Mouse (Mus musculus): ENCODE measurements at regions not wholly inside any gene's neighbourhood (a gene's known extent, or its start where the extent isn't known, plus 50 kb on each side); places are given as distances from the start of the nearest gene placed in this dataset.
"Not testable (repeated sequence)": the region's sequence is repeated elsewhere in the genome, so short reads cannot be mapped to it uniquely, and the experiment has no call there.

DNA sequence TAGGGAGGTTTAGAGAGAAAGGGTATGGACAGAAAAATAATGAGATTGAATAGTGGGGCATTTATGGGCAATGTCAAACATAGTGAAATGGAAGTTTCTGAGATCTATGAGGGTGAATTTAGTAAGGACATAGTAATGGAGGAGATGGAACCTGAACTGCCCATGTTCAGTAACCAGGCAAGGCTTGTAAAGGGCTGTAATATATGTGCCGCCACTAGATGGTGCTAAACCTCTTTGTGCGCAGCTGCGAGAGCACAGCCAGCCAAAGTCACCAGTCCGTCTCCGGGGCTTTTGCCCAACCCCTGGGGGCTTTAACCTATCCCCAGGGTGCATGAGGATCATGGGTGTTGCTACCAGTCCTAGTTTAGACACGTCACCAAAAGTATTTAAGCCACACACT is 77.7 kb upstream of the Vmn2r25 start:
- DNase-seq = peak; percentile 37
- TF ChIP-seq CTCF (IDR thresholded peaks at IDR 0.05) = peak; percentile 54
- not testable (repeated sequence) for H3K4me3 ChIP-seq, H3K27ac ChIP-seq
- intact Hi-C loops (cut with DNase I) = loop anchor here (5.0 kb wide), 1 partner anchor 331 kb away; no protein-coding TSS in a partner anchor

DNA sequence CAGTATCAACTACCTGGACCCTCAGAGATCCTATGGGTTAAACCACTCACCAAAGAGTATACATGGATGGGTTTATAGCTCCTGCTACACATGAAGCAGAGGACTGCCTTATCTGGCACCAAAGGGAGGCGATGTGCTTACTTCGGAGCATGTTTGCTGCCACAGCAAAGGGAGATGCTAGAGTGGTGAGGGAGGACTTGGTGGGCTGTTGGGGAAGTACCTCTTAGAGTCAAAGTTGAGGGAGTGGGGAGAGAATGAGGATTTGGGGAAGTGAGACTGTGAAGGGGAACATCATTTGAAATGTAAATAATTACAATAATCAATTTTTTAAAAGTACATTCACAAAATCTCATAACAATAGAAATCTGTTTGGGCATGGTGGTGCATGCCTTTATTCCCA is 84.7 kb upstream of the Vmn2r25 start:
- DNase-seq = no peak
- TF ChIP-seq CTCF (IDR thresholded peaks at IDR 0.05) = no peak
- intact Hi-C loops (cut with DNase I) = no loop called here
- H3K27ac ChIP-seq = no peak overlapping the region
- no peak overlapping the region for H3K4me3 ChIP-seq

DNA sequence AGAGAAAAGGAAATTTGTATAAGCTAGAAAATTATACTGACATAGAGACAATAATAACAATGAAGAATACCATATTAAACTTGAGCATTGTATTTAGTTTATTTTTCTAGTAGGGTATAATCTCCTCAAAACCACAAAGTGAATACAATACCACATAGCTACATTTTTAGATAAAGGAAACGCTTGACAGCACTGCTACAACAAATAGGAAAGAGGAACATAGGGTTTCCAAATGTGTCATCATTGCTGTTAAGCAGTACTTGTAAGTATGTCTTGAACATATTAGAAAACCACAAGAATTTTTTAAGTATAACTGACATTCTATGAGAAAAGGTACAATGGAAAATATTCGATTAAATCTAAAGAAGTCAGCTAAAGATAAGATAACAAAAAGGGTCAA is 63.0 kb upstream of the Vmn2r26 start:
- intact Hi-C loops (cut with DNase I) = no loop called here
- TF ChIP-seq CTCF (IDR thresholded peaks at IDR 0.05) = no peak
- H3K27ac ChIP-seq = no peak overlapping the region
- no peak overlapping the region for H3K4me3 ChIP-seq
- DNase-seq = no peak

DNA sequence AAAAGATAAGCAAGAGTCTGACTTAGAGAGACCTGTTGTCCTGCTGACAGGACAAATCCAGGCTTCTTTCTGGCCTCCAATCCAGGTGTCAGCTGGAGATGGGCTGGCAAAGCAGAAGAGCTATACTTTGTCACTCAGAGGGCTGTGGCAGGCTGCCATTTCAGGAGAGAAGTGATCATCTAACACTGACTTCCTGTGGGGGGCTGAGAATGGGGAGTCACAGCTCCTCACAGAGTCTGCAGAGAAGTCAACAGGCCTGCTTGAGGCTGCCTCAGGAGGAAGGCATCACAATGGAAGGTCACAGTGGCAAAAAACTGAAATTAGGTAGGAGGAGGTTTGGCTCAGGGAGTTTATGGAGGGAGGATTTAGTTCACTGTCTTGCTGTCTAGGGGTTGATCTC is 53.2 kb upstream of the Vmn2r26 start:
- DNase-seq = no peak
- no peak for TF ChIP-seq CTCF (IDR thresholded peaks at IDR 0.05)
- intact Hi-C loops (cut with DNase I) = no loop called here
- Histone ChIP-seq H3K4me3 (no peak overlapping the region), H3K27ac (no peak overlapping the region)

All from gastrocnemius, adult 2 months (tissue).